Mouse (Mus musculus) heart, embryonic 14.5 days (tissue): ENCODE data around the gene Ceacam1. TPM values are rescaled to one million over a fixed set of nuclear protein-coding genes. Genes with fewer than 3 reads are reported as not detected.

ENCODE experiments used
- ATAC-seq: fragments of 200-750 bp; cut with Nextera tagmentation; 2 replicates; pipeline ENCODE4 v1.8.0; 2017; ENCODE audit warnings: low read depth, moderate TSS enrichment; ENCODE audit not compliant: insufficient number of reproducible peaks, insufficient read depth, low FRiP score
- H3K27ac ChIP-seq, 2 experiments: fragments of 200-500 bp in 1 of 2; fragments of 300-500 bp in 1 of 2; sonication (generic) in 1 of 2; replicated peaks in 1 of 2; 2 replicates each; pipeline ENCODE4 v1.5.1; 2012 to 2014; ENCODE audit warnings: low read depth in 2 of 2, low read length in 2 of 2, control low read depth in 1 of 2, mild to moderate bottlenecking in 1 of 2, mixed read lengths in 1 of 2; ENCODE audit not compliant: control insufficient read depth in 1 of 2, insufficient read depth in 1 of 2
- H3K27me3 ChIP-seq: fragments of 300-500 bp; sonication (generic); 2 replicates; pipeline ENCODE4 v1.6.1; 2014; ENCODE audit warnings: mild to moderate bottlenecking, low read length, control low read depth; ENCODE audit not compliant: control insufficient read depth, insufficient read depth
- H3K36me3 ChIP-seq: fragments of 300-500 bp; sonication (generic); 2 replicates; pipeline ENCODE4 v1.6.1; 2014; ENCODE audit warnings: mild to moderate bottlenecking, control low read depth, low read length, mixed read lengths; ENCODE audit not compliant: control insufficient read depth, insufficient read depth
- H3K4me1 ChIP-seq, 2 experiments: fragments of 200-500 bp in 1 of 2; fragments of 300-500 bp in 1 of 2; sonication (generic) in 1 of 2; 2 replicates each; pipeline ENCODE4 v1.6.1; 2012 to 2014; ENCODE audit warnings: low read length in 2 of 2, control low read depth in 1 of 2, mixed read lengths in 1 of 2; ENCODE audit not compliant: control insufficient read depth in 2 of 2, insufficient read depth in 2 of 2
- H3K4me2 ChIP-seq: fragments of 300-500 bp; sonication (generic); 2 replicates; pipeline ENCODE4 v1.6.1; 2014; ENCODE audit warnings: mild to moderate bottlenecking, low read length
- H3K4me3 ChIP-seq, 2 experiments: fragments of 200-500 bp in 1 of 2; fragments of 300-500 bp in 1 of 2; sonication (generic) in 1 of 2; 2 replicates each; pipeline ENCODE4 v1.5.1; 2012 to 2014; ENCODE audit warnings: low read length in 2 of 2, mild to moderate bottlenecking in 2 of 2, control low read depth in 1 of 2, low read depth in 1 of 2, moderate library complexity in 1 of 2; ENCODE audit not compliant: control insufficient read depth in 1 of 2, insufficient read depth in 1 of 2
- H3K9ac ChIP-seq: fragments of 300-500 bp; sonication (generic); 2 replicates; pipeline ENCODE4 v1.6.1; 2014; ENCODE audit warnings: mild to moderate bottlenecking, low read length
- H3K9me3 ChIP-seq: fragments of 300-500 bp; sonication (generic); 2 replicates; pipeline ENCODE4 v1.6.1; 2016; ENCODE audit warnings: low read length, control low read depth; ENCODE audit not compliant: control insufficient read depth
- WGBS: fragments of 180-500 bp; shearing (Covaris S2); extraction: QIAGEN DNeasy Blood & Tissue Kit; methylation state at CpG from one replicate; pipeline ENCODE4 v1.1.7; 2014; 5-methylcytosine and 5-hydroxymethylcytosine counted together
- polyA plus RNA-seq: library from polyadenylated mRNA; unstranded; fragments of >200 nt; fragmentation: Nextera tagmentation; extraction: Ambion mirVana; gene quantifications from 2 replicates; pipeline ENCODE4 v1.2.1, GENCODE M21; 2014

Gene Ceacam1
- polyA plus RNA-seq, 1 experiment from 2014 or later, result 4.5 TPM

DNA sequence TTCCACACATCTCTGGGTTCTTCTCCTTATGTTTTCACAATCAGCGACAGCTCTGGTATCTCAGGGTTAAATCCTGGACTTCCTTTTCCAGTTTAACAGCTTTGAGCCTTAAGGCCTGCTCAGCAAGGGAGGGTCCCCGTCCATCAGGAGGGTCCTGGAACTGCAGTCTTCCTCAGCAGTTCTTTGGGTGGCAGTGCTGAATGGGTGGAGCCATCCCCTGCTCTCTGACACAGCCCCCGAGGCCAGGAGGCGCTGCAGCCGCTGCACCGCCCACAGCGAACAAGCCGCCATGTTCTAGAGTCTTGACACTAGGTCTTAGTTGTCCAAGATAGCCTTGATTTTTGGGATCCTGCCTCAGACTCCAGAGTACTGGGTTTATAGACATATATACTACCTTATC, 57.9 kb downstream of the Ceacam1 start:
- H3K27me3 ChIP-seq, result peaks cover 20% of the 10 kb centered on the region
- H3K4me2 ChIP-seq, result no peak overlapping the region
- no peaks in the 10 kb centered on the region for H3K9me3 ChIP-seq
- H3K4me3 ChIP-seq, result no peak overlapping the region
- 73% methylated on average over 8 of the region's 8 CpGs for WGBS
- ATAC-seq, result no peak
- no peak overlapping the region for H3K27ac ChIP-seq
- no peak overlapping the region for H3K9ac ChIP-seq
- no peaks in the 10 kb centered on the region for H3K36me3 ChIP-seq
- H3K4me1 ChIP-seq, result no peaks in the 10 kb centered on the region

DNA sequence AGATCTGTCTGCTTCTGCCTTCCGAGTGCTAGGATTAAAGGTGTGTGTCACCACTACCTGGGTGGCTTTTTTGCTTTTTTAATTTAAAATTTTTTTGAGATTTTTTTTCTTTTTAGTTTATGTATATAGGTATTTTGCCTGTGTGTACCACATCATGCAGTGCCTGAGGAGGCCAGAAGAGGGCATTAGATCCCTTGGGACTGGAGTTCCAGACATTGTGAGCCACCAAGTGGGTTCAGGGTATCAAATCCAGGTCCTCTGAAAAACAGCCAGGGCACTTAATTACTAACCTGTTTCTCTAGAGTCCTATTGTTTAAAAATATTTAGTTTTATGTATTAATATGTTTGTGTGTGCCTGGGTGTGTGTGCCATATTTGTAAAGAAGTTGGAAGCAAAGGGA, 59.8 kb downstream of the Ceacam1 start:
- WGBS, result 40% methylated on average over 1 of the region's 1 CpGs
- H3K4me3 ChIP-seq, result no peak overlapping the region
- no peak overlapping the region for H3K27ac ChIP-seq
- peaks cover 10% of the 10 kb centered on the region for H3K27me3 ChIP-seq
- H3K9me3 ChIP-seq, result no peaks in the 10 kb centered on the region
- no peaks in the 10 kb centered on the region for H3K36me3 ChIP-seq
- no peak overlapping the region for H3K4me2 ChIP-seq
- no peaks in the 10 kb centered on the region for H3K4me1 ChIP-seq
- no peak for ATAC-seq
- H3K9ac ChIP-seq, result no peak overlapping the region

DNA sequence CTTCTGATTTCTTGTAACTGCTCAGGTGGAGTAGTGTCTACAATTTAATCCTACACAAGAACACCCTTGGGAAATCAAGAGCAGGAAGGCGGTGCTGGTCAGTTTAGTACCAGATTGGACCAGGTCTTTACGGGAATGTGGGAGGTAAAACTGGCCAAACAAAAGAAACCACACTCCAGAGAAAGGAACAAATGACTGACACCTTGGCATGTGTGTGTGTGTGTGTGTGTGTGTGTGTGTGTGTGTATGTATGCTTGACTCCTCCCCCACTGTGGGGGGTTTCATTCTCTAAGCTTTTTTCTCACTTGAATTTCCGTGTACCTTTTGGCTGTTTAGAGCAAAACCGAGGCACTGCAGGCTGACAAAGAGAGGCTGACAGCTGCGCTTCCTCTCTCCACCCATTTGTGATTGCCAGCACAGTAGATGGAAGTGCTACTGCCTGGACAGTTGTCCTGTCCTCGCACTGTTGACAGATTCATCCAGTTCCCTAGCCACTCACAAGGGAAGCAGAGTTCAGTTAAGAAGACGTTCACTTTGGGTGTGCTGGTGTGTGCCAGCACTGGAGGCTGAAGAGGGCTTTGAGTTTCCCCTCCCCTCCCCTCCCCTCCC, 64.5 kb downstream of the Ceacam1 start, which contains the start of gene Cxcl17:
Gene Cxcl17 (minus strand): TSS at position 54 of the 609 bp plus-strand sequence.
- Histone ChIP-seq H3K27me3 (no peaks in the 10 kb centered on the region), H3K4me1 (no peaks in the 10 kb centered on the region), H3K4me2 (no peak within 1 kb of the TSS), H3K27ac (no peak within 1 kb of the TSS), H3K9ac (no peak within 1 kb of the TSS), H3K4me3 (no peak within 1 kb of the TSS), H3K9me3 (no peaks in the 10 kb centered on the region), H3K36me3 (no peaks in the 10 kb centered on the region)
- no peak for ATAC-seq
- 41% methylated on average over 7 of the region's 7 CpGs for WGBS

DNA sequence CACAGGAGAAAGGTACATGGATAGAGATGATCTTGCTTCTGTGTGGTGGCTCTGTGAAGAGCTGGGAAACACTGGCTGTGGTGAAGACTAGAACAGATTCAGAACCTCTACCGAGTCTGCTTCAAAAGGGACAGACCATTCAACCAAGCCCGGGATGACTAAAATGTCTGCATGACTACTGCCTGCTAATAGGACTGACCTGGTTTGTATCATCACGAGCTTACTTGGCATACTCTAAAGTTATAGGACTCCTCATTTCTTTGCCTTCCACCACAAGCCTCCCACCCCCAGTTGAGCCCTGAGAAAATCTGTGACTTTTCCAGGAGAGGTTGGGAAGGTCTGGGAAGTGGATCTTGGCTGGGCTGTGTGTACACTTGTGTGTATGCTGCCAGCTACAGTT, 65.5 kb downstream of the Ceacam1 start:
- WGBS, result 74% methylated on average over 3 of the region's 3 CpGs
- Histone ChIP-seq H3K4me3 (no peak overlapping the region), H3K9me3 (no peaks in the 10 kb centered on the region), H3K36me3 (no peaks in the 10 kb centered on the region), H3K4me1 (no peaks in the 10 kb centered on the region), H3K27ac (no peak overlapping the region), H3K27me3 (no peaks in the 10 kb centered on the region), H3K4me2 (no peak overlapping the region), H3K9ac (no peak overlapping the region)
- no peak for ATAC-seq

Other genes starting within 250 kb of the Ceacam1 start
- gene Gsk3a, start 239.8 kb downstream of the Ceacam1 start, polyA plus RNA-seq, result 10.0 and 12.2 TPM in 2 replicates
- 14.4 and 17.4 TPM in 2 replicates for gene Erf, start 226.8 kb downstream of the Ceacam1 start, polyA plus RNA-seq
- 25.4 and 28.4 TPM in 2 replicates for gene Cic, start 209.9 kb downstream of the Ceacam1 start, polyA plus RNA-seq
- 130 and 142 TPM in 2 replicates for gene Pafah1b3, start 179.6 kb downstream of the Ceacam1 start, polyA plus RNA-seq
- 0.16 TPM in 1 of 2 replicates, not detected in the other for gene Prr19, start 176.2 kb downstream of the Ceacam1 start, polyA plus RNA-seq
- 0.30 TPM in 1 of 2 replicates, not detected in the other for gene Tmem145, start 171.5 kb downstream of the Ceacam1 start, polyA plus RNA-seq
- 6.8 and 7.9 TPM in 2 replicates for gene Megf8, start 160.4 kb downstream of the Ceacam1 start, polyA plus RNA-seq
- 0.31 TPM in 1 of 2 replicates, not detected in the other for gene Cnfn, start 107.9 kb downstream of the Ceacam1 start, polyA plus RNA-seq
- gene Lipe, start 78.9 kb downstream of the Ceacam1 start, polyA plus RNA-seq, result 2.8 and 3.6 TPM in 2 replicates
- gene Cxcl17, start 64.7 kb downstream of the Ceacam1 start, polyA plus RNA-seq, result 0.28 and 0.36 TPM in 2 replicates
- gene Ceacam2, start 62.3 kb upstream of the Ceacam1 start, polyA plus RNA-seq, result 0.20 TPM in 1 of 2 replicates, not detected in the other
- not detected in 2 replicates for gene Erich4, start 138.3 kb upstream of the Ceacam1 start, polyA plus RNA-seq
- 62.7 and 66.3 TPM in 2 replicates for gene Dmac2, start 141.8 kb upstream of the Ceacam1 start, polyA plus RNA-seq
- gene B3gnt8, start 149.1 kb upstream of the Ceacam1 start, polyA plus RNA-seq, result 3.2 and 3.5 TPM in 2 replicates
- gene Bckdha, start 181.4 kb upstream of the Ceacam1 start, polyA plus RNA-seq, result 46.8 and 55.5 TPM in 2 replicates
- 33.9 and 35.8 TPM in 2 replicates for gene Exosc5, start 181.6 kb upstream of the Ceacam1 start, polyA plus RNA-seq
- gene Tmem91, start 197.6 kb upstream of the Ceacam1 start, polyA plus RNA-seq, result 1.6 and 2.2 TPM in 2 replicates
- 29.4 and 30.5 TPM in 2 replicates for gene B9d2, start 203.2 kb upstream of the Ceacam1 start, polyA plus RNA-seq
- gene Tgfb1, start 209.4 kb upstream of the Ceacam1 start, polyA plus RNA-seq, result 3.5 and 4.5 TPM in 2 replicates
- gene Ccdc97, start 241.5 kb upstream of the Ceacam1 start, polyA plus RNA-seq, result 23.4 and 24.5 TPM in 2 replicates